Mouse (Mus musculus) megakaryocyte progenitor cell, adult 5-6 weeks (primary cell): ENCODE results near the gene Med27. TPM values are rescaled to one million over a fixed set of nuclear protein-coding genes. Genes with fewer than 3 reads are reported as not detected.
"Not testable (repeated sequence)": the region's sequence is repeated elsewhere in the genome, so short reads cannot be mapped to it uniquely, and the experiment has no call there.

Source experiments
- ATAC-seq: replicated peaks from 2 replicates; pipeline ENCODE4 v1.8.0; 2016; ENCODE audit warnings: mild to moderate bottlenecking, moderate TSS enrichment, inconsistent platforms; ENCODE audit not compliant: poor library complexity
- total RNA-seq, 2 experiments: library from RNA; stranded (forward) in 1 of 2; stranded (reverse) in 1 of 2; fragments of 157-497, 149-512 nt in 1 of 2; fragments of 200-1000 nt in 1 of 2; gene quantifications; 2 replicates each; pipeline versions ENCODE4 v1.2.3 to v1.2.4; 2015 to 2017

The Med27 gene
- total RNA-seq, 2 experiments from 2014 or later: 15.5 to 40.7 TPM

GRCm38 (mm10) chr2:29513131-29513530, 166.5 kb downstream of the Med27 start:
- no peak for ATAC-seq

- no peak for ATAC-seq
Measured at GRCm38 (mm10) chr2:29514836-29515235, 168.2 kb downstream of the Med27 start.

- ATAC-seq: no peak
Measured at GRCm38 (mm10) chr2:29515831-29516447, 169.3 kb downstream of the Med27 start.

GRCm38 (mm10) chr2:29516621-29517170, 170.1 kb downstream of the Med27 start:
- no peak for ATAC-seq

GRCm38 (mm10) chr2:29519402-29519801, 172.8 kb downstream of the Med27 start:
- no peak for ATAC-seq

- no peak for ATAC-seq
Measured at GRCm38 (mm10) chr2:29520206-29520605, 173.6 kb downstream of the Med27 start.

- no peak for ATAC-seq
Measured at GRCm38 (mm10) chr2:29521486-29521885, 174.9 kb downstream of the Med27 start.

- ATAC-seq: no peak
Measured at GRCm38 (mm10) chr2:29523918-29524811, 177.5 kb downstream of the Med27 start.

- ATAC-seq: no peak
Measured at GRCm38 (mm10) chr2:29525273-29525805, 178.7 kb downstream of the Med27 start.

GRCm38 (mm10) chr2:29526266-29526665, 179.6 kb downstream of the Med27 start:
- no peak for ATAC-seq

- not testable (repeated sequence) for ATAC-seq
Measured at GRCm38 (mm10) chr2:29527480-29527879, 180.9 kb downstream of the Med27 start.

GRCm38 (mm10) chr2:29528811-29529210, 182.2 kb downstream of the Med27 start:
- no peak for ATAC-seq

- not testable (repeated sequence) for ATAC-seq
Measured at GRCm38 (mm10) chr2:29529788-29530187, 183.2 kb downstream of the Med27 start.

- no peak for ATAC-seq
Measured at GRCm38 (mm10) chr2:29532173-29532572, 185.6 kb downstream of the Med27 start.

- ATAC-seq: no peak
Measured at GRCm38 (mm10) chr2:29532921-29533320, 186.3 kb downstream of the Med27 start.

- ATAC-seq: no peak
Measured at GRCm38 (mm10) chr2:29535566-29536244, 189.1 kb downstream of the Med27 start.

GRCm38 (mm10) chr2:29536481-29536880, 189.9 kb downstream of the Med27 start:
- no peak for ATAC-seq

GRCm38 (mm10) chr2:29537334-29537733, 190.7 kb downstream of the Med27 start:
- ATAC-seq: no peak

GRCm38 (mm10) chr2:29542039-29542438, 195.4 kb downstream of the Med27 start:
- no peak for ATAC-seq

- no peak for ATAC-seq
Measured at GRCm38 (mm10) chr2:29546571-29546970, 200.0 kb downstream of the Med27 start.
